Mouse (Mus musculus): Measurements from ENCODE around the gene Znrf3. TPM values are rescaled to one million over a fixed set of nuclear protein-coding genes. Genes with fewer than 3 reads are reported as not detected.
A peak's percentile ranks its signal among the peaks of the same experiment; 100 is the strongest.

Znrf3 gene
- total RNA-seq, 2 experiments from 2014 or later = 23.9 to 29.3 TPM

- DNase-seq = no peak
Observed at GRCm38 (mm10) chr11:5390969-5391831, 53.4 kb downstream of the Znrf3 start.

DNA sequence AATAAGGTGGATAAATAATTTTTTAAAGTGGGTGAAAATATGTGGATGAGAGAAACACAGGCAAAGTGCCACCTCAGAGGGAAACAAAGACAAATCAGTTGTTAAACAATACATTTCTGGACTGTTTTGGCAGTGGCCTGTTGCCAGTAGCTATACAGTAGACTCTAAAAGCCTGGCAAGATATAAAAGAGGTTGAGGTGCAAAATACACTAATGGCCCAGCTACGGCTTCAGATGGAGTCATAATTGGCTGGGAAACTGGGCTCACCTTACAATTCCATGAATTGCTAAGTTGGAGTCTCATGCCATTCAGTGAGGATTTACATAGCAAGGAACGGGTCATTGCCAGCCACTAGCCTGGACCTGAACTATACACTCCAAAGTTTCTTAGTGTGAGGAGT lies 62.0 kb downstream of the Znrf3 start:
- no peak for DNase-seq

- peak; percentile 24 for DNase-seq
Observed at GRCm38 (mm10) chr11:5381226-5381625, 63.4 kb downstream of the Znrf3 start.

- peak; percentile 81 for DNase-seq
Observed at GRCm38 (mm10) chr11:5380275-5380674, 64.4 kb downstream of the Znrf3 start.

GRCm38 (mm10) chr11:5369176-5369575 lies 75.5 kb downstream of the Znrf3 start:
- no peak for DNase-seq

DNA sequence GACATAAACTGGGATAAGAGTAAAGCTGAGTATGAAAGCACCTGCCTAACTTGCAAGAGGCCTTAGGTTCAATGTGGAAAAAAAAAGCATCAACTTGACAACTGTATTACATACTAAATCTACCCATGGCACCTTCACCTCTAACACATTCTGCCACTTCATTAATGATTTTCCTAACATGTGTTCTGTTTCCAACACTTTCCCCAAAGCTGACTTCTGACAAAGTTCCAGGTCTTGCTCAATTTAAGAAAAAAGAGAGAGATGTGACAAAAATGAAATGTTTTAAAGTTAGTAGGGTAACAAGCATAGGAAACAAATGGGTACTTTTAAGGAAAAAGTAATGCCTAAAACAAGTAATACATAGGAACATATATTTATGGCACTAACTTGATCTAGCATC lies 76.2 kb downstream of the Znrf3 start:
- no peak for DNase-seq

DNA sequence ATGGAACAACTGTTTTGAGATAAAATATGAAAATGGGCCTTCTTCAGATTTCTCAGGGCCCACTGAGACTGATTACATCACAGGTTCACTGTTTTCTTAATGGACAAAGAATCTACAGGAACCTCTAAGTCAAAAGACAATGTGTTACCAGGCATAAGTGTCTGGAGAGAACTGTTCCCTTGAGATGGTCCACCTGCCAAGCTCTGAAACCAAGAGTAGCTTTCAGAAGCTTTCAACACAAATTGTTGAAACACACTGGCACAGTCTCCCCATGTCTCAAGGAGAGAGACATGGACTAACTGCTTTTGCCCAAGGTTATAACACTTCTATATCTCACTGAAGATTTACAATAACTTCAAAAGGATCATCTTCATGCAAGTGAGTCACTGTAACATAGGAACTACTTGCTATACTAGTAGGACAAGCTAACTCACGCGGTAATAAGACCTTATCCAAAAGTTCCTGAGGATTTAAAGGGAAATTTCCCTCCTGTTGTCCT lies 89.3 kb downstream of the Znrf3 start:
- DNase-seq = peak; percentile 49

DNA sequence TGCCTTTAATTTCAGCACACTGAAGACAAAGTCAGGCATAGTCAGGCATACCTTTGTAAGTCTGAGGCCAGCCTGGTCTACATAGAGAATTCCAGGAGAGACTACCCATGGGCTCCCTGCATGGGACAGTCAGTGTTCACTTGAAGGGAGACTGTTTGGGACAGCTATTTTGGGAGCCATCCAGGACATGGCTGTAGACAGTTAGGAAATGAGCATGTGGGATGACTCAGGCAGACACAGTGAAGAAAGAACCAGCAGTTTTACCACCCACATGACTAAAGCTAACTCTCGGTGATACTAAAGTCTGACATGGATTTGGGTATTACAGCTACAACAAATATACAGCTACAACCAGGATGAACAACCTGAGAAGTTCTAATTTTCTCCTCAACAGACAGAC lies 89.9 kb downstream of the Znrf3 start:
- DNase-seq = peak; percentile 51

GRCm38 (mm10) chr11:5353032-5353431 lies 91.6 kb downstream of the Znrf3 start:
- DNase-seq = no peak

- DNase-seq = no peak
Observed at GRCm38 (mm10) chr11:5349483-5349882, 95.2 kb downstream of the Znrf3 start.

DNA sequence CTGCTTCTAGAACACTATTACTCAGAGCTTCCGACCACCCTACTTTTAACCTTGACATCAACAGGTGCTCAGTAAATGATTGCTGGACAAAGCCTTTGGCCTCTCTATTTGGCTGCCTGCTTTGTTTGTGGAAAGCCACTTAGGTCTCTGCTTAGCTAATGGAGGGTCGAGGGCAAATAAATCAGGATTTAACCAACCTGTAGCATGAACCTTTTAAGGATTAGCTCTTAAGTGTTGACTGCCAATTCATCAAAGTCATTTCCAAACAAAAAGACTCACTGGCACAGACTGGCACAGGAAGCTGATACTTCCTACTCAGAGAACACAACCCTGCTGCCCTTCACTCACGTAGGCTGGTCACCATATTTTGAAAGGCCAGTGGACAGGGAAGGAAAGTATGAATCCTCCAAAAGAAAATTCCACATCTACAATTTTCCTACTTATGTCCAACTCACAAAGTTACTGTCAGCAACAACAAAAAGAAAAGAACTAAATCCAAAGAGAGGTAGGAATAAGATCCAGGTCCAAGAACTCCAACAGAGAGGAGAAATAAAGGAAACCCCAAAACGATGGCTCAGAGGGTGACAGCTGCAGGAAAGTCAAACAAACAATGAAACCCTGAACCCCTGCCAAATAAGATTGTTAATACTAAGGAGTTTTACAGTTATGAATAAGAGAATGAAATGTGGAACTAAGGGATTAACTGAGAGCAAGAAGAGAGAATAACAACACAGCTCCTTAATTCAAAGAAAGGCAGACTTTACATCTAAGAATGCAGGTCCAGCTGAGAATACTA lies 97.6 kb downstream of the Znrf3 start:
- DNase-seq = no peak

DNA sequence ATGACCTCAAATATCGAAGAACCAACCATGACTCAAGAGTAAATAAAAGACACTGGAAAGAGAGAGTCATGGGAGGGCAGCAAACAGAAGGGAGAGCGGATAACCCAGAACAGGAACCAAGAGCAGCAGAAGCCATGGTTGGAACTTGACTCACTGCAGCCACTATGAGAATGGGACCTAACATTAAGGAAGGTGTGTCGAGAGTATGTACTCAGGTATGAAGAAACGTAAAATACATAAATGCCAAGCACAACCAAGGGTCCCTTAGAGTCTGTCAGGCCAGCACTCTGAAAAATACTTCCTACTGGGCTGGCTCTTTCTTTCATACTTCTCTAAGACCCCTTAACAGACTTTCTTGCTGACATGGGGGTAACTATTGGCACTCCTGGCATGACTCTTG lies 100.9 kb downstream of the Znrf3 start:
- DNase-seq = no peak

GRCm38 (mm10) chr11:5339732-5340131 lies 104.9 kb downstream of the Znrf3 start:
- DNase-seq = no peak

- DNase-seq = no peak
Observed at GRCm38 (mm10) chr11:5336852-5337251, 107.8 kb downstream of the Znrf3 start.

- DNase-seq = no peak
Observed at GRCm38 (mm10) chr11:5336269-5336668, 108.4 kb downstream of the Znrf3 start.

DNA sequence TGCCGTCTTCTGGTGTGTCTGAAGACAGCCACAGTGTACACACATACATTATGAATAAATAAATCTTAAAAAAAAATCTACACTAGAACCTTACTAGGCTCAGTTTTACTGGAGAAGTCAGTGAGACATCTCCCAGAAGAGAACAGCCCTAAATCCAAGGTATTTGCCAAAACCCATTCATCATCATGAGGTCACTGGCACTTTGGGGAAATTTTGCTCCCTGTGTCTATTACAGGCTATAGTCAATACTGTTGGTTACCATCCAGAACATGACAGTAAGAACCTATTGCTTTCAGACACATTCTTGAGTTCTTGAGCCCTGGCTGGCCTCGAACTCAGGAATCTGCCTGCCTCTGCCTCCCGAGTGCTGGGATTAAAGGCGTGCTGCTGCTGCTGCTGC lies 113.8 kb downstream of the Znrf3 start:
- DNase-seq = peak; percentile 31

DNA sequence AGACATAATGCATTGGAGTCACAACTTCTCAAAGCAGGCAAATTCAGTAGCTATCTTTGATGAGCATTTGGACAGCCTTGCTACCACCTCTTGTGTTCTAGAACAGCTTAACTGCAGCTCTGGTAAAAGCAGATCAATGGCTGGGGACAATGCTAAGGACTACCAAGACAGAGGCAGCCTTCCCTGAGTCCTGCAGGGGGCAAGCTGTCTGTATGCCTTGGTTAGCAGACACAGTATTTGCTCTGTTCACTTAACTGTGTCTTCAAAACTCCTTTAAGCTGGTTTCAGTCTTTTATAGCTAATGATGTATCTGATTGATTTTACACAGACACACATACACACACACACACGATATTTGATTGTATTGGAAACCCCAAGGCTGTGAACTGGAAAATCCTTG lies 117.0 kb downstream of the Znrf3 start:
- DNase-seq = no peak

DNA sequence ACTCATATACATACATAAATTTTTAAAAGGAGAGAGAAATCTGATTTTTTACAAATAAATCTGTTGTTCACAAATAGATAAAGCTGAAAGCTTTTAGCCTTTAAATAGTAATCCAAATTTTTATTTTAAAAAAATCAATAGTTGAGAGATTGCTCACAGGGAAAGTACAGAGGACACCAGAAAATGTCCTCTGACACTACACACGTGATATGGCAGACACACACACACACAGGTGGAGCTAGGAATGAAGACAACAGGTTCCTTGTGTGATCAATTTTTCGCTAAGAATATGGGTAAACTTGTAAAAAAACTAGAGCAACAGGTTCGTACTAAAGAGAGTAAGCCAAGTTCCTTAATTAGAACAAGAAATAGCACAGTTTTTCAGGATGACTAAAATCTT lies 118.4 kb downstream of the Znrf3 start:
- DNase-seq = no peak

GRCm38 (mm10) chr11:5325217-5325616 lies 119.4 kb downstream of the Znrf3 start:
- no peak for DNase-seq

- DNase-seq = no peak
Observed at GRCm38 (mm10) chr11:5324296-5324695, 120.4 kb downstream of the Znrf3 start.

DNA sequence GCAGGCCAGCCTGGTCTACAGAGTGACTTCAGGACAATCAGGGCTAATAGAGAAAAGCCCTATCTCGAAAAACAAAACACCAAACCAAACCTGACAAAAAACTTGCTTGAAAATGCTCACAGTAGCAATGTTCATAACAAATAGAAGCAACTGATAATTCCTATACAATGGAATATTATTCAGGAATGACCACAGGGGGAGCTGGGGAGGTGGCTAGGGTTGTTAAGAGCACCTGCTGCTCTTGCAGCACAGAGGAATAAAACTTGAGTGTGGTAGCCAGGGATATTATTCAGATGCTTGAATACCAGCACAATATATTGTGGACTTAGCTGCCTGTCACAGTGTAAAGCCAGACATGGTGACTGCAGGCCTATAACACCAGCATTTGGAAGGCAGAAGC lies 123.0 kb downstream of the Znrf3 start:
- no peak for DNase-seq

DNA sequence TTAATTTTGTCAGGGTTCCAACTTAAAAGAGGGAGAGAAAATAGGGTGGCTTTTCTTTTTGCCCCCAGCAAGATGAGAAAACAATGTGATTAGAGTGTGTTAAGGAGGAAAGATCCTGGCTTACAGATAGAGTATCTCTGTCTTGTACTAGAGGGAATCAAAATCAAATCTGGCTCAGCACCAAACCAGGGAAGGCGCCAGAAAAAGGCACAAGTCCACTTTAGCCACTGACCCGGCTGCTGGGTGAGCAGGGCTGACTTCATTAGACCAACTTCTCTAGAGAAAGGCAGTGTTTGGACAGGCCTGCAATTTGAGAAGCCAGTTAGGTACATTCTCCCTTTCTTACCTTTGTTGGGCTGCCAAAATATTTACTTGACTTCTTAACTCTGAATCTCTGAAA lies 125.7 kb downstream of the Znrf3 start:
- peak; percentile 46 for DNase-seq

DNA sequence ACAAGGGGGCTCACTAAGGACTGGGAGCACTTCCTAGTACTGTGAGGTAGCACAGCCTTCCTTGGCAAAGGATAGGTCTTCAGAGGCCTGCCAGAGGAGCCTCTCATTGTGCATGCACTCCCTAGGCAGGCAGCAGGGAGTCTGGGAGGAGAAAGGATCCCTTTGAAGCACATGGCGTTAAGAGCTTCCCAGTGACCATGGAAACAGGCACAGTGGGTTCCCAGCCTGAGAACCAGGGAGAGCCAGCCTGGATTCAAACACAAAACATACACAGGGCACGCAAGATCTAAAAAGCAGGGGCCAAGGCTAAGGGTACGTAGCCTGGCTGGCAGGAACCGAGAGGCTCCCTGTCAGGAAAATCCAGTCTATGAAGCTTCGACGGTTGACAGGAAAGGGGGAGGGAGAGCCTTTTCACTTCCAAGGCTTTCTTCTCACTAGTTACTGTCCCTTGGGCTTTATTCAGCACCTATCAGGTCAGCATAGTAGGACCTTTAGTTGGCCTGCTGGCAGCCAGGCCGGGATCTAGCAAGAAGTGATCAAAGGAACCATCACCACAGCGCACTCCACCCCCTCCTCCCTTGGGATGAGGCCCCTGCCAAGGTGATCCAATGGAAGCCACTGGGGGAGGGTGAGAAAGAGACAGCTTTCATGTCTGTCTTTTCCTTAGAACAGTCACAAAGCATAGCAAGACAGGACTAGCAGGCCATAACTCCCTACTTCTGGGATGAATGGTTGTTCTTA lies 126.4 kb downstream of the Znrf3 start:
- DNase-seq = peak; percentile 29
